Mouse (Mus musculus): ENCODE measurements at regions not wholly inside any gene's neighbourhood (a gene's known extent, or its start where the extent isn't known, plus 50 kb on each side); places are given as distances from the start of the nearest gene placed in this dataset.

GRCm38 (mm10) chr12:68217091-68217490, 941.9 kb downstream of the Rps29 start:
- TF ChIP-seq CTCF (IDR thresholded peaks at IDR 0.05; ENCODE audit: low read depth) (no peak), EP300 (optimal IDR thresholded peaks at IDR 0.05) (no peak)
